Mouse (Mus musculus) lung, postnatal 0 days (tissue): Measurements from ENCODE around the gene Mapk8. TPM values are rescaled to one million over a fixed set of nuclear protein-coding genes. Genes with fewer than 3 reads are reported as not detected.

Experiments
- ATAC-seq: fragments of 200-750 bp; cut with Nextera tagmentation; 2 replicates; pipeline ENCODE4 v1.8.0; 2017; ENCODE audit warnings: moderate library complexity
- DNase-seq: peaks from one replicate; pipeline ENCODE4 v3.0.0-alpha.2; 2016; ENCODE audit warnings: low spot score
- H3K27ac ChIP-seq: fragments of 300-500 bp; sonication (generic); 2 replicates; pipeline ENCODE4 v1.5.1; 2014; ENCODE audit warnings: antibody characterized with exemption, mild to moderate bottlenecking, low read length, mixed read lengths
- H3K27me3 ChIP-seq: fragments of 300-500 bp; sonication (generic); replicated peaks from 2 replicates; pipeline ENCODE4 v1.6.1; 2014; ENCODE audit warnings: low read length, mixed read lengths; ENCODE audit not compliant: insufficient read depth
- H3K36me3 ChIP-seq: fragments of 300-500 bp; sonication (generic); 2 replicates; pipeline ENCODE4 v1.6.1; 2014; ENCODE audit warnings: low read length, mixed read lengths; ENCODE audit not compliant: insufficient read depth
- H3K4me1 ChIP-seq: fragments of 300-500 bp; sonication (generic); 2 replicates; pipeline ENCODE4 v1.6.1; 2014; ENCODE audit warnings: antibody characterized with exemption, low read depth, low read length, mixed read lengths; ENCODE audit not compliant: insufficient read depth
- H3K4me2 ChIP-seq: fragments of 300-500 bp; sonication (generic); replicated peaks from 2 replicates; pipeline ENCODE4 v1.6.1; 2014; ENCODE audit warnings: low read depth, mild to moderate bottlenecking, low read length, moderate library complexity, mixed read lengths
- H3K4me3 ChIP-seq: fragments of 300-500 bp; sonication (generic); 2 replicates; pipeline ENCODE4 v1.5.1; 2014; ENCODE audit warnings: low read depth, low read length
- H3K9ac ChIP-seq: fragments of 300-500 bp; sonication (generic); replicated peaks from 2 replicates; pipeline ENCODE4 v1.6.1; 2014; ENCODE audit warnings: low read depth, mild to moderate bottlenecking
- H3K9me3 ChIP-seq: fragments of 300-500 bp; sonication (generic); 2 replicates; pipeline ENCODE4 v1.6.1; 2016; ENCODE audit warnings: low read length, mixed read lengths
- CTCF ChIP-seq: IDR thresholded peaks from 2 replicates; pipeline ENCODE4 v1.5.1; 2016; ENCODE audit warnings: antibody characterized with exemption, mild to moderate bottlenecking
- EP300 ChIP-seq: IDR thresholded peaks from 2 replicates; pipeline ENCODE4 v1.6.1; 2016; ENCODE audit warnings: antibody characterized with exemption, mild to moderate bottlenecking, control low read depth
- WGBS: fragments of 180-500 bp; shearing (Covaris S2); extraction: QIAGEN DNeasy Blood & Tissue Kit; methylation state at CpG from one replicate; pipeline ENCODE4 v1.1.7; 2014; 5-methylcytosine and 5-hydroxymethylcytosine counted together
- polyA plus RNA-seq: library from polyadenylated mRNA; unstranded; fragments of >200 nt; fragmentation: Nextera tagmentation; extraction: Ambion mirVana; gene quantifications from 2 replicates; pipeline ENCODE4 v1.2.1, GENCODE M21; 2015

Gene Mapk8
- polyA plus RNA-seq, 1 experiment from 2014 or later: 8.0 TPM

GRCm38 (mm10) chr14:33333833-33334232 is 113.1 kb downstream of the Mapk8 start:
- Histone ChIP-seq H3K4me2 (no peak overlapping the region), H3K27me3 (no peaks in the 10 kb centered on the region), H3K4me3 (no peak overlapping the region), H3K9ac (no peak overlapping the region), H3K4me1 (no peaks in the 10 kb centered on the region; the same call in 1 of the 2 replicates), H3K27ac (no peak overlapping the region), H3K9me3 (no peaks in the 10 kb centered on the region), H3K36me3 (no peaks in the 10 kb centered on the region)
- no peak for ATAC-seq
- TF ChIP-seq CTCF (peak; percentile 83), EP300 (no peak)
- DNase-seq: no peak
- 72% methylated on average over 4 of the region's 4 CpGs for WGBS

GRCm38 (mm10) chr14:33331627-33332026 is 115.3 kb downstream of the Mapk8 start:
- TF ChIP-seq CTCF (no peak), EP300 (no peak)
- 47% methylated on average over 4 of the region's 4 CpGs for WGBS
- no peak overlapping the region for H3K4me2 ChIP-seq
- no peaks in the 10 kb centered on the region for H3K9me3 ChIP-seq
- no peak for ATAC-seq
- no peak for DNase-seq
- H3K27ac ChIP-seq: no peak overlapping the region
- H3K4me1 ChIP-seq: no peaks in the 10 kb centered on the region; the same call in 1 of the 2 replicates
- no peaks in the 10 kb centered on the region for H3K36me3 ChIP-seq
- no peaks in the 10 kb centered on the region for H3K27me3 ChIP-seq
- H3K9ac ChIP-seq: no peak overlapping the region
- H3K4me3 ChIP-seq: no peak overlapping the region

DNA sequence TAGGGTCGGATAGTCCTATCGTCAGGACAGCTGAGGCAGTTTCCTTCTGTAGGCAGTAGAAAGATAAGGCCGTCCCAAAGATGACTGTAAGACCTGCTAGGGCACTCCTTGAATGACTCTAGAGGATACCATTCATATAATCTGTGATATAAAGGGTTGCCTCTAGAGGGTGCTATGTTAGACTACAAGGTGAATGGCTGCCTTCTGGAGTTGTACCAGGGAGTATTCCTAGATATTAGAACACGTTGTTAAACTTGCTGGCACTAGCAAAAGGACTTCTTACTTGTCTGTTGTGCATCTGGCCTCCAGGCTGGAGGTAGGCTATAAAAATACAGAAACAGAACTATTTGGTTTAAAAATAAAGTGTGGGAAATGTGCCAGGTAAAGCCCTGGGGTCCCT is 116.0 kb downstream of the Mapk8 start:
- Histone ChIP-seq H3K9ac (no peak overlapping the region), H3K36me3 (no peaks in the 10 kb centered on the region), H3K27ac (no peak overlapping the region), H3K4me3 (no peak overlapping the region), H3K4me2 (no peak overlapping the region), H3K27me3 (no peaks in the 10 kb centered on the region), H3K9me3 (no peaks in the 10 kb centered on the region), H3K4me1 (no peaks in the 10 kb centered on the region; the same call in 1 of the 2 replicates)
- 46% methylated on average over 4 of the region's 4 CpGs for WGBS
- DNase-seq (peak; percentile 58), ATAC-seq (0 out of 2 replicates have a peak, but pooled peaks have one; percentile 25)
- TF ChIP-seq CTCF (peak; percentile 60), EP300 (no peak)

- WGBS: 83% methylated on average over 5 of the region's 5 CpGs
- Histone ChIP-seq H3K9ac (no peak overlapping the region), H3K4me1 (no peaks in the 10 kb centered on the region), H3K36me3 (no peaks in the 10 kb centered on the region), H3K27ac (no peak overlapping the region), H3K9me3 (no peaks in the 10 kb centered on the region), H3K4me2 (no peak overlapping the region), H3K27me3 (no peaks in the 10 kb centered on the region), H3K4me3 (no peak overlapping the region)
- TF ChIP-seq EP300 (no peak), CTCF (no peak)
- DNase-seq (no peak), ATAC-seq (no peak)
Observed at GRCm38 (mm10) chr14:33329297-33329805, 117.6 kb downstream of the Mapk8 start.

GRCm38 (mm10) chr14:33328369-33328768 is 118.6 kb downstream of the Mapk8 start:
- Histone ChIP-seq H3K4me2 (no peak overlapping the region), H3K9me3 (no peaks in the 10 kb centered on the region), H3K36me3 (no peaks in the 10 kb centered on the region), H3K27ac (no peak overlapping the region), H3K27me3 (no peaks in the 10 kb centered on the region), H3K9ac (no peak overlapping the region), H3K4me3 (no peak overlapping the region), H3K4me1 (no peaks in the 10 kb centered on the region)
- ATAC-seq (no peak), DNase-seq (no peak)
- TF ChIP-seq CTCF (no peak), EP300 (no peak)
- 56% methylated on average over 5 of the region's 5 CpGs for WGBS

Other genes with a start within 250 kb of the Mapk8 start
- 29.5 and 30.2 TPM in 2 replicates for gene Arhgap22, start 233.1 kb downstream of the Mapk8 start, polyA plus RNA-seq
- gene Frmpd2, start 24.5 kb upstream of the Mapk8 start, polyA plus RNA-seq: 0.81 and 1.1 TPM in 2 replicates
- 0.04 TPM in 1 of 2 replicates, not detected in the other for gene Ptpn20, start 142.0 kb upstream of the Mapk8 start, polyA plus RNA-seq